Mouse (Mus musculus): ENCODE measurements around the gene Nat8f7.
"Not testable (repeated sequence)": the region's sequence is repeated elsewhere in the genome, so short reads cannot be mapped to it uniquely, and the experiment has no call there.

Nat8f7 gene

GRCm38 (mm10) chr6:85713105-85713504 lies at the start of gene Nat8f7:
Gene Nat8f7, minus strand, starts transcription at chr6:85713205.
- DNase-seq (ENCODE audit: low read depth, low spot score) = not testable (repeated sequence)

GRCm38 (mm10) chr6:85762678-85763077 lies 49.7 kb upstream of the Nat8f7 start:
- DNase-seq (ENCODE audit: low read depth, low spot score) = not testable (repeated sequence)

GRCm38 (mm10) chr6:85755705-85756249 lies 42.8 kb upstream of the Nat8f7 start:
- DNase-seq (ENCODE audit: low read depth, low spot score) = not testable (repeated sequence)

- DNase-seq (ENCODE audit: low read depth, low spot score) = not testable (repeated sequence)
Measured at GRCm38 (mm10) chr6:85709607-85710006, 3.4 kb downstream of the Nat8f7 start.

- not testable (repeated sequence) for DNase-seq (ENCODE audit: low read depth, low spot score)
Measured at GRCm38 (mm10) chr6:85709206-85709605, 3.8 kb downstream of the Nat8f7 start.

GRCm38 (mm10) chr6:85701943-85702342 lies 11.1 kb downstream of the Nat8f7 start:
- DNase-seq (ENCODE audit: low read depth, low spot score) = not testable (repeated sequence)

All from c-Kit-negative CD71-positive TER-119-positive erythroid progenitor cells, embryonic 14.5 days (primary cell).